Mouse (Mus musculus): Measurements from ENCODE around the gene Mapre1. TPM values are rescaled to one million over a fixed set of nuclear protein-coding genes. Genes with fewer than 3 reads are reported as not detected.

Mapre1 gene
- 0.87 and 2.4 TPM in 2 replicates for polyA plus RNA-seq (2012; ENCODE audit: low replicate concordance)

GRCm38 (mm10) chr2:153740500-153741436 lies at the start of gene Mapre1:
Gene Mapre1 (plus strand): TSS chr2:153741274.

GRCm38 (mm10) chr2:153696352-153696751 lies 44.7 kb upstream of the Mapre1 start, which contains the start of gene Dnmt3c:
Gene Dnmt3c (plus strand): TSS chr2:153696652.

GRCm38 (mm10) chr2:153779394-153779981 lies 38.4 kb downstream of the Mapre1 start, which contains the start of gene Efcab8:
Gene Efcab8 (plus strand): TSS chr2:153779931.

Other genes with a start within 250 kb of the Mapre1 start
- gene 4930404H24Rik, start 248.5 kb upstream of the Mapre1 start, polyA plus RNA-seq (2012; ENCODE audit: low replicate concordance) = not detected in 2 replicates
- gene Nol4l, start 211.3 kb upstream of the Mapre1 start, polyA plus RNA-seq (2012; ENCODE audit: low replicate concordance) = 9.1 and 10.7 TPM in 2 replicates
- 9.9 and 13.5 TPM in 2 replicates for gene Commd7, start 108.5 kb upstream of the Mapre1 start, polyA plus RNA-seq (2012; ENCODE audit: low replicate concordance)
- gene Dnmt3b, start 91.8 kb upstream of the Mapre1 start, polyA plus RNA-seq (2012; ENCODE audit: low replicate concordance) = 0.93 and 2.7 TPM in 2 replicates
- 0.35 and 0.45 TPM in 2 replicates for gene Dnmt3c, start 44.6 kb upstream of the Mapre1 start, polyA plus RNA-seq (2012; ENCODE audit: low replicate concordance)
- gene Efcab8, start 38.7 kb downstream of the Mapre1 start, polyA plus RNA-seq (2012; ENCODE audit: low replicate concordance) = 0.20 and 0.28 TPM in 2 replicates
- gene Sun5, start 129.8 kb downstream of the Mapre1 start, polyA plus RNA-seq (2012; ENCODE audit: low replicate concordance) = not detected in 2 replicates
- not detected in 2 replicates for gene Bpifb2, start 133.8 kb downstream of the Mapre1 start, polyA plus RNA-seq (2012; ENCODE audit: low replicate concordance)
- not detected in 2 replicates for gene Bpifb6, start 159.1 kb downstream of the Mapre1 start, polyA plus RNA-seq (2012; ENCODE audit: low replicate concordance)
- not detected in 2 replicates for gene Bpifb3, start 177.0 kb downstream of the Mapre1 start, polyA plus RNA-seq (2012; ENCODE audit: low replicate concordance)
- not detected in 2 replicates for gene Bpifb4, start 196.9 kb downstream of the Mapre1 start, polyA plus RNA-seq (2012; ENCODE audit: low replicate concordance)
- gene Bpifa6, start 233.7 kb downstream of the Mapre1 start, polyA plus RNA-seq (2012; ENCODE audit: low replicate concordance) = not detected in 2 replicates